Mouse (Mus musculus) lung, postnatal 0 days (tissue): ENCODE data around the gene Msh4.

Experiments
- CTCF ChIP-seq: IDR thresholded peaks from 2 replicates; pipeline ENCODE4 v1.5.1; 2016; ENCODE audit warnings: antibody characterized with exemption, mild to moderate bottlenecking
- EP300 ChIP-seq: IDR thresholded peaks from 2 replicates; pipeline ENCODE4 v1.6.1; 2016; ENCODE audit warnings: antibody characterized with exemption, mild to moderate bottlenecking, control low read depth

- TF ChIP-seq CTCF: no peak
- TF ChIP-seq EP300: no peak
Observed at GRCm38 (mm10) chr3:153863816-153864215, 42.1 kb downstream of the Msh4 start.
